Mouse (Mus musculus) lung, embryonic 14.5 days (tissue): ENCODE data around the gene Ifi27l2a. TPM values are rescaled to one million over a fixed set of nuclear protein-coding genes. Genes with fewer than 3 reads are reported as not detected.

Experiments
- ATAC-seq: fragments of 200-750 bp; cut with Nextera tagmentation; 2 replicates; pipeline ENCODE4 v1.8.0; 2017; ENCODE audit warnings: mild to moderate bottlenecking, moderate TSS enrichment, moderate library complexity; ENCODE audit not compliant: insufficient read depth
- DNase-seq: peaks from one replicate; pipeline ENCODE4 v3.0.0-alpha.2; 2015
- H3K27ac ChIP-seq: fragments of 300-500 bp; sonication (generic); 2 replicates; pipeline ENCODE4 v1.5.1; 2014; ENCODE audit warnings: low read depth, mild to moderate bottlenecking, moderate library complexity
- H3K27me3 ChIP-seq: fragments of 300-500 bp; sonication (generic); 2 replicates; pipeline ENCODE4 v1.6.1; 2014; ENCODE audit warnings: low read length, control low read depth; ENCODE audit not compliant: insufficient read depth
- H3K36me3 ChIP-seq: fragments of 300-500 bp; sonication (generic); 2 replicates; pipeline ENCODE4 v1.6.1; 2014; ENCODE audit warnings: control low read depth; ENCODE audit not compliant: insufficient read depth
- H3K4me1 ChIP-seq: fragments of 300-500 bp; sonication (generic); 2 replicates; pipeline ENCODE4 v1.6.1; 2014; ENCODE audit warnings: antibody characterized with exemption, control low read depth; ENCODE audit not compliant: insufficient read depth
- H3K4me2 ChIP-seq: fragments of 300-500 bp; sonication (generic); 2 replicates; pipeline ENCODE4 v1.6.1; 2014; ENCODE audit warnings: mild to moderate bottlenecking
- H3K4me3 ChIP-seq: fragments of 300-500 bp; sonication (generic); 2 replicates; pipeline ENCODE4 v1.5.1; 2014; ENCODE audit warnings: low read depth, low read length
- H3K9ac ChIP-seq: fragments of 300-500 bp; sonication (generic); 2 replicates; pipeline ENCODE4 v1.6.1; 2014
- H3K9me3 ChIP-seq: fragments of 300-500 bp; sonication (generic); 2 replicates; pipeline ENCODE4 v1.6.1; 2016; ENCODE audit warnings: low read depth, low read length, control low read depth
- CTCF ChIP-seq: IDR thresholded peaks from 2 replicates; pipeline ENCODE4 v1.5.1; 2016; ENCODE audit warnings: antibody characterized with exemption, low read depth
- WGBS: fragments of 180-500 bp; shearing (Covaris S2); extraction: QIAGEN DNeasy Blood & Tissue Kit; methylation state at CpG from one replicate; pipeline ENCODE4 v1.1.7; 2014; 5-methylcytosine and 5-hydroxymethylcytosine counted together
- polyA plus RNA-seq: library from polyadenylated mRNA; unstranded; fragments of >200 nt; fragmentation: Nextera tagmentation; extraction: Ambion mirVana; gene quantifications from 2 replicates; pipeline ENCODE4 v1.2.1, GENCODE M21; 2014

The Ifi27l2a gene
- polyA plus RNA-seq, 1 experiment from 2014 or later: 11.3 TPM

GRCm38 (mm10) chr12:103425729-103426470 is 17.6 kb downstream of the Ifi27l2a start, which contains the start of gene Ddx24:
TSS of gene Ddx24 (minus strand) at chr12:103425830.
- Histone ChIP-seq H3K9ac (peak within 1 kb of the TSS; percentile 78), H3K4me1 (no peaks in the 10 kb centered on the region), H3K4me2 (peak within 1 kb of the TSS; percentile 68), H3K27ac (0 out of 2 replicates have a peak within 1 kb of the TSS, but pooled peaks have one; percentile 18), H3K36me3 (peaks cover 16% of the 10 kb centered on the region), H3K4me3 (peak within 1 kb of the TSS; percentile 93), H3K27me3 (no peaks in the 10 kb centered on the region), H3K9me3 (no peaks in the 10 kb centered on the region)
- ATAC-seq: peak; percentile 100
- peak; percentile 99 for DNase-seq
- WGBS: under 1% methylated on average over 33 of the region's 33 CpGs
- TF ChIP-seq CTCF: peak; percentile 79

DNA sequence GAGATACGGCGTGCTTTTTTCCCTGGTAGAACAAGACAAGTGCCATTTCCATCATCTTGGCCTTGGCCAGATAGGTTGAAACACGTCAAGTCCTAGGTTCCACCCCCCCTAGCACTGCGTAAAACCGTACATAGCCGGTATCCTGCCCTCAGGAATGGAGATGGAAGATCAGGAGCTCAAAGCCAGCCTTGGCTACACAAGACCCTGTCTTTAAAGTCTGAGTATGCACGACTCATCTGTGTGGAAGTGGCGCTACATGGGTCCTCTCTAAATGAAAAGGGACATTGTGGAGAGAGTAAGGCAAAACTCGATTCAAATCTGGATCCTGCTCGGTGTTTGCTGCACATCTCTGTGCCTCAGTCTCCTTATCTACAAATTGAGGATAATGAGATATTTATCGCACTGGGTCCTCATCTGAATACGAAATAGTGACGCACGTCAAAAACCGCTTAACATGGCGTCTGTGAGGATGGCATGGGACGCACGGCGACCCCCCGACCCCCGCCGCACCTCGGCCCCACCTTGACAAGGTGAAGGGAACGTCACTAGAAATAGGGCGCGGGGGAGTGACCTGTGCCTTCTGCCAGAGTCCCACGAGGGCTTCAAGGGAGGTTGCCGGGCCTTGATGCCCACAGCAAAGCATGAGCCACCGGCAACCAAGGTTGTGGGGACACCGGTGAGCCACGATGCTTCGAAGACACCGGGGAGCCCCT is 18.3 kb downstream of the Ifi27l2a start:
- H3K4me2 ChIP-seq: peak overlapping the region; percentile 68
- peak overlapping the region; percentile 78 for H3K9ac ChIP-seq
- ATAC-seq (peak; percentile 25; the same call in 1 of the 2 replicates), DNase-seq (no peak)
- H3K4me3 ChIP-seq: peak overlapping the region; percentile 93
- H3K9me3 ChIP-seq: no peaks in the 10 kb centered on the region
- H3K4me1 ChIP-seq: no peaks in the 10 kb centered on the region
- H3K36me3 ChIP-seq: peaks cover 16% of the 10 kb centered on the region
- H3K27me3 ChIP-seq: no peaks in the 10 kb centered on the region
- TF ChIP-seq CTCF: no peak
- 10% methylated on average over 33 of the region's 33 CpGs for WGBS
- H3K27ac ChIP-seq: no peak overlapping the region

DNA sequence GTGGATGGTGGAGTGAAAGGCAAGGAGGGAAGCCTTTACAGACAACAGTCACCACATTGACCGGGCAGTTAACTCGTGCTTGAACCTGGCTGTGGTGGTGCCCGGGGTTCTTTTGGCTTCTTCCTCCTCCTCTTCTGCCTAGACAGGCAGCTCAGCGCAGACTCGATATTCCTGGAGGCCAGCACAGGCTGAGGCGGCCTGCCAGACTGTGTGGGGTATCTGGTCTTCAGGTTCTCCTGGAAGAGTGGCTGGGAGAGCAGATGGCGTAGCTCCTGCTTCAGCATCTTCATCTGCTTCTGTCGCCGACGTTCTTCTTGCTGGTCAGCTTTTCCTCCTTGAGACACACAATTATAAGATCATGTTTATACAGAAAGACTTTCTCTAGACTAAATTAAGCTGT is 35.3 kb downstream of the Ifi27l2a start:
- no peak for DNase-seq
- H3K36me3 ChIP-seq: peaks cover 92% of the 10 kb centered on the region
- H3K4me3 ChIP-seq: no peak overlapping the region
- 84% methylated on average over 10 of the region's 10 CpGs for WGBS
- H3K9ac ChIP-seq: no peak overlapping the region
- H3K4me1 ChIP-seq: no peaks in the 10 kb centered on the region
- no peaks in the 10 kb centered on the region for H3K9me3 ChIP-seq
- no peak for TF ChIP-seq CTCF
- no peak for ATAC-seq
- no peak overlapping the region for H3K27ac ChIP-seq
- H3K27me3 ChIP-seq: no peaks in the 10 kb centered on the region
- no peak overlapping the region for H3K4me2 ChIP-seq

DNA sequence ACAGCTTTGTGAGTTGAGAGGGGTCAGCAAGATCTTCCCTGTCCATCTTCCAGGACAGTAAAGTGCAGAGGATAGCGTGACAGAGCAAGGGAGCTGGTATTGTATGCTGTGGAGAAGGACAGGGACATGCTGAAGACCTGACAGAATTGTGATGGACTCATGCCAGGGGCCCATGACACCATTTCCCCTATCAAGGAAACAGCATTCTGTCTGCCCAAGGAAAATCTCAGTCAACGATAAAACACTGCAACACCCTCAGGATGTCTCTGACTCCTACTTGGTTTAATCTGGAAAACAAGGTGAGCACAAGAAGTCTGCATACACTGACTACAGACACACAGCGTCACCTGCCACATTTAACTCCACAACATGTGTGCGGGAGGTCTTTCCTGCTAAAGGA is 35.8 kb downstream of the Ifi27l2a start, which contains the start of gene 9330161L09Rik:
9330161L09Rik (minus strand) TSS at position 101 of the 400 bp plus-strand sequence.
- Histone ChIP-seq H3K9me3 (no peaks in the 10 kb centered on the region), H3K4me2 (no peak within 1 kb of the TSS), H3K9ac (no peak within 1 kb of the TSS), H3K27ac (no peak within 1 kb of the TSS), H3K4me1 (no peaks in the 10 kb centered on the region), H3K36me3 (peaks cover 92% of the 10 kb centered on the region), H3K27me3 (no peaks in the 10 kb centered on the region), H3K4me3 (no peak within 1 kb of the TSS)
- 94% methylated on average over 4 of the region's 4 CpGs for WGBS
- no peak for DNase-seq
- TF ChIP-seq CTCF: no peak
- no peak for ATAC-seq

DNA sequence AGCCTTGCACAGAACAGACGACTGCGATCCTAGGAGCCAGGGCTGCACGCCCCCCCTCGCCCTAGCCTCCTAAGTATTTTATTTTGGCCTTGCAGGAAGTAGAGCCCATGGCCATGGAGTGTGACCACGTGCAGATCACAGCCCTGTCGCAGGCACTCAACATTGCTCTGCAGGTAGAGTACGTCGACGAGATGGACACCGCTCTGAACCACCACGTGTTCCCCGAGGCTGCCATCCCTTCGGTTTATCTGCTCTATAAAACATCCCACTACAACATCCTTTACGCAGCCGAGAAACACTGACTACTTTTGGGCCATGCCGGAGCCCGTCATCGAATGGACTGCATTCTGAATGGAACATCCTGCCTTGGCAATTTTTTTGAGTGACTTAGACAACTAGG is 39.3 kb downstream of the Ifi27l2a start:
- no peak overlapping the region for H3K4me2 ChIP-seq
- H3K27me3 ChIP-seq: no peaks in the 10 kb centered on the region
- no peak overlapping the region for H3K27ac ChIP-seq
- ATAC-seq (no peak), DNase-seq (no peak)
- no peak overlapping the region for H3K4me3 ChIP-seq
- peaks cover 56% of the 10 kb centered on the region for H3K36me3 ChIP-seq
- H3K9ac ChIP-seq: no peak overlapping the region
- H3K9me3 ChIP-seq: no peaks in the 10 kb centered on the region
- whole genome bisulfite sequencing: 85% methylated on average over 18 of the region's 18 CpGs
- H3K4me1 ChIP-seq: no peaks in the 10 kb centered on the region
- no peak for TF ChIP-seq CTCF

DNA sequence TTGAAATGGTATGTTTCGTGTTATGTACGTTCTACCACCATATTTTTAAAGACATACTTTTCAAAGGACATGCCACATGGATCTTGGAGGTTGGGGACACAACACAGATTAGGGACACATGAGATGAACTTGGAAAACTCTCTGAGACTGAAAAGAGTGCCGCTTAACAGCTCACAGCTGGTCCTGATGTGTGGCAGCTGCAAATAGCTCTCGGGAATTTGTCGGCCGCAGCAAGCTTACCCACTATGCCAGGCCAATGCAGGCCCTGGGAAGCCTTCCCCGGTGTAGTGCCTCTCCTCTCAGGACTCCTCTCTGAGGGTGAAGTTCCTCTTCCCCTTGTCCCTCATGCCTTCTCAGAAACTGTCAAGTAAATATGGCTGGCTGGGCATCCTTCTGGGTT is 46.7 kb downstream of the Ifi27l2a start:
- Histone ChIP-seq H3K4me2 (no peak overlapping the region), H3K4me3 (no peak overlapping the region), H3K9me3 (no peaks in the 10 kb centered on the region), H3K27me3 (no peaks in the 10 kb centered on the region), H3K36me3 (no peaks in the 10 kb centered on the region), H3K4me1 (0 out of 2 replicates have a peak, but pooled peaks cover 5% of the 10 kb centered on the region), H3K27ac (peak overlapping the region; percentile 60), H3K9ac (no peak overlapping the region)
- 42% methylated on average over 7 of the region's 7 CpGs for WGBS
- ATAC-seq (peak; percentile 44; the same call in 1 of the 2 replicates), DNase-seq (peak; percentile 82)
- no peak for TF ChIP-seq CTCF
